Mouse (Mus musculus) kidney, adult 2 months (tissue): Measurements from ENCODE around the gene Disc1.

ENCODE experiments used
- CTCF ChIP-seq: fragments of 200-500 bp; conservative IDR thresholded peaks from 2 replicates; pipeline ENCODE4 v1.5.1; 2011; ENCODE audit warnings: low read depth, mild to moderate bottlenecking, control low read depth, low read length, moderate library complexity, mixed read lengths; ENCODE audit not compliant: insufficient read depth, insufficient read length
- POLR2A ChIP-seq: fragments of 200-500 bp; IDR thresholded peaks from one replicate; pipeline ENCODE4 v1.6.1; 2011; ENCODE audit warnings: low read depth, low read length, control low read depth

- TF ChIP-seq CTCF = no peak
- no peak for TF ChIP-seq POLR2A
These were observed 103.1 kb downstream of the Disc1 start for GRCm38 (mm10) chr8:125156863-125157640.
